ENCODE assay signal across 9 mouse cellular contexts in the genomic region with DNA sequence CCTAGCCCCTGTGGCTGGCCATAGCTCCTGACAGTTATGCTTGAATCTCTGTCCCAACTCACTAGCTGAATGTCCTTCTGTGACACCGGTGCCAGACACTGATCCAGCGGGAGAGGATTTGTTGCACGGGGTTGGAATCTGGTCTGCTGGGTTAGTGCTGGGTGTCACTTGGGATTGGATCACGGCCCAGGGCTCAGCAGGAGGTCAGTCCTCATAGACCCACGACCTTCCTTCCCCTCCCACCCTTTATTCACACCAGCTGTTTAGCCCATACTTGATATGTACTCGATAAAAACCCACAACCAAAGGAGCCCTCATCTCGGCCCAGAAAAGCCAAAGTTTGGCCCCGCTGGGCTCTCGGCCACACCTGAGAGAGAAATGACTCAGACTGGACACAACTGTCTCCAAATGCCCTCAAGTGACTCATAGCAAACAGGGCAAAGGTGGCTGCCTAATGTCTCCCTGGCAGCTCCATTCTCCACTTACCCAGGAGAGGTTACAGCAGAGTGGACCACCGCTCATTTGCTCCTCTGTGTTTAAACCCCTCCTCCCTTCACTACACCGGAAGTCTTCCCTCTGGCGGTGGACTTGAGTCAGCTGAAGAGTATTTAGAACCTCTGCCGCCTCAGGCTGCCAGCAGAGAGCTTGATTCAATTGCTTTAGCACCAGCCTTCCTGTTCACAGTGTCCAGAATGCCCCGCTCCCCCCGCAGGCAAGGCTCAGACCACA. TPM values are rescaled to one million over a fixed set of nuclear protein-coding genes. Genes with fewer than 3 reads are reported as not detected.
A peak's percentile ranks its signal among the peaks of the same experiment; 100 is the strongest.
DNase-seq lines count a peak whose midpoint lies in the region; ATAC-seq and TF ChIP-seq lines count a peak whose summit lies in the region.
"Had no signal": no experiment of that assay in that cellular context is flagged by ENCODE, and none has a peak within 500 bp of the region (broad histone marks: within the 10 kb centered on the region; RNA-seq: fewer than 3 reads in every experiment).

No protein-coding gene starts in this region.

- H3K27ac ChIP-seq in forebrain, postnatal 0 days (ENCODE audit: low read depth, low read length), result no peak overlapping the region
- no peak overlapping the region for H3K27ac ChIP-seq in forebrain, embryonic 15.5 days (replicated peaks)
- H3K27ac ChIP-seq: midbrain, embryonic 12.5 days had no signal

- ATAC-seq in forebrain, postnatal 0 days, result no peak
- ATAC-seq in forebrain, embryonic 15.5 days (replicated peaks), result no peak
- no peak for ATAC-seq in activated CD4-positive, CD25-positive, alpha-beta regulatory T cell, adult 4 months

- no peaks in the 10 kb centered on the region for H3K36me3 ChIP-seq in forebrain, postnatal 0 days (ENCODE audit: insufficient read depth)
- no peaks in the 10 kb centered on the region for H3K36me3 ChIP-seq in forebrain, embryonic 15.5 days
- H3K36me3 ChIP-seq: midbrain, embryonic 12.5 days had no signal

- no peak overlapping the region for H3K9ac ChIP-seq in forebrain, postnatal 0 days
- H3K9ac ChIP-seq in forebrain, embryonic 15.5 days (replicated peaks), result no peak overlapping the region
- H3K9ac ChIP-seq: midbrain, embryonic 12.5 days had no signal

- WGBS in forebrain, postnatal 0 days, result 54% methylated on average over 15 of the region's 15 CpGs
- 45% methylated on average over 15 of the region's 15 CpGs for WGBS in forebrain, embryonic 15.5 days

- H3K27me3 ChIP-seq in forebrain, postnatal 0 days (ENCODE audit: insufficient read depth, low read length), result no peaks in the 10 kb centered on the region
- H3K27me3 ChIP-seq in forebrain, embryonic 15.5 days, result no peaks in the 10 kb centered on the region

- peak; percentile 59 for TF ChIP-seq CTCF in forebrain, postnatal 0 days (IDR thresholded peaks at IDR 0.05; ENCODE audit: low read depth)

- peak; percentile 41 for DNase-seq in forebrain, postnatal 0 days
- DNase-seq in urinary bladder, adult 18-20 months (ENCODE audit: low spot score in 2 of 2), result peak; percentile 34 to 39
- no peak for DNase-seq in urinary bladder, adult 2 months (ENCODE audit: low spot score)
- DNase-seq in kidney, postnatal 14 days, result peak; percentile 46
- DNase-seq in yolk sac, embryonic 10.5 days (ENCODE audit: low spot score), result peak; percentile 26
- no peak for DNase-seq in cerebellum, postnatal 36 days

- H3K4me1 ChIP-seq in forebrain, postnatal 0 days (ENCODE audit: insufficient read depth), result no peaks in the 10 kb centered on the region
- H3K4me1 ChIP-seq in forebrain, embryonic 15.5 days, result peaks cover 23% of the 10 kb centered on the region

- H3K9me3 ChIP-seq in forebrain, postnatal 0 days (ENCODE audit: low read length), result no peaks in the 10 kb centered on the region
- H3K9me3 ChIP-seq in forebrain, embryonic 15.5 days, result no peaks in the 10 kb centered on the region
- H3K9me3 ChIP-seq: midbrain, embryonic 12.5 days had no signal

- H3K4me3 ChIP-seq in forebrain, postnatal 0 days (ENCODE audit: low read depth, low read length), result no peak overlapping the region
- no peak overlapping the region for H3K4me3 ChIP-seq in forebrain, embryonic 15.5 days
- H3K4me3 ChIP-seq: midbrain, embryonic 12.5 days had no signal

- H3K4me2 ChIP-seq in forebrain, postnatal 0 days (ENCODE audit: low read depth), result no peak overlapping the region
- H3K4me2 ChIP-seq in forebrain, embryonic 15.5 days (replicated peaks), result no peak overlapping the region
- H3K4me2 ChIP-seq: midbrain, embryonic 12.5 days had no signal

RNA-seq across cellular contexts. Expression of a gene that starts 27.2 kb away (rescaled TPM):
- not detected in 2 replicates for total RNA-seq in forebrain, postnatal 0 days (2014; rRNA removed)
- polyA plus RNA-seq in forebrain, postnatal 0 days (2015; fragmentation: Nextera tagmentation; extraction: Ambion mirVana), result 0.21 TPM in 1 of 2 replicates, not detected in the other
- polyA plus RNA-seq in forebrain, embryonic 15.5 days (2015; fragmentation: Nextera tagmentation; extraction: Ambion mirVana), result not detected in 2 replicates
- polyA plus RNA-seq in urinary bladder, adult 2 months (2012; rRNA removed), result not detected in 2 replicates
- polyA plus RNA-seq in activated CD4-positive, CD25-positive, alpha-beta regulatory T cell, adult 4 months (2017; shearing (Covaris generic)), result under 1 TPM in 1 of 2 experiments, not detected in 1; 0.62 TPM
- polyA plus RNA-seq: midbrain, embryonic 12.5 days had no signal

Comparison
In these comparisons a context has a peak if more than half of its experiments do, and no peak if none do; other contexts are left out.
1. DNase-seq: peak in forebrain, postnatal 0 days (single experiment), urinary bladder, adult 18-20 months (2 of 2), kidney, postnatal 14 days (single experiment) and yolk sac, embryonic 10.5 days (single experiment); none in urinary bladder, adult 2 months (single experiment) and cerebellum, postnatal 36 days (0 of 2).